Mouse (Mus musculus) liver, adult 2 months (tissue): ENCODE data around the gene Gm17324.
A peak's percentile ranks its signal among the peaks of the same experiment; 100 is the strongest.

Experiments used
- CTCF ChIP-seq: fragments of 200-500 bp; IDR thresholded peaks from 2 replicates; pipeline ENCODE4 v1.5.1; 2011; ENCODE audit warnings: low read depth, low read length, control low read depth
- POLR2A ChIP-seq: fragments of 200-500 bp; IDR thresholded peaks from 2 replicates; pipeline ENCODE4 v1.6.1; 2011; ENCODE audit warnings: low read length, control low read depth; ENCODE audit not compliant: insufficient read depth; ENCODE audit errors: extremely low read depth

DNA sequence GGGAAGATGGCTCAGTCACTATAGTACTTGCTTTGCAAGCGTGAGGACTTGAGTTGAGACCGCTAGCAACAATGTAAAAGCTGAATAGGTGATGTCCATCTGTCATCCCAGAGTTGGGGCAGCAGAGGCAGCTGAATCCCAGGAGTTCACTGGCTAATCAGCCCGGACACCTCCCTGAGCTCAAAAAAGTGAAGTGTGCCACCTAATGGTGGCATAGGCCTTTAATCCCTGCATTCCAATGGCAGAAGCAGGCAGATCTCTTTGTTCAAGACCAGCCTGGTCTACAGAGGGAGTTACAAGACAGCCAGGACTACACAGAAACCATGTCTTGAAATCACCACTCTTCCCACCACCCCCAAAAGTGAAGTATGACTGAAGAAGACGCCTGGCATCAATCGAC lies 16.1 kb downstream of the Gm17324 start:
- TF ChIP-seq CTCF: 0 out of 2 replicates have a peak, but pooled peaks have one; percentile 4
- TF ChIP-seq POLR2A: no peak
